Mouse (Mus musculus) adrenal gland, postnatal 25 days (tissue): Measurements from ENCODE around the gene Gm10282. TPM values are rescaled to one million over a fixed set of nuclear protein-coding genes. Genes with fewer than 3 reads are reported as not detected.

ENCODE experiments used
- DNase-seq: peaks from one replicate; pipeline ENCODE4 v3.0.0; 2021; ENCODE audit warnings: mixed read lengths
- total RNA-seq: library from RNA; stranded (reverse); gene quantifications from 2 replicates; pipeline ENCODE4 v1.2.3, GENCODE M21; 2021

Gene Gm10282
- total RNA-seq, 1 experiment from 2014 or later, result 19.3 TPM

DNA sequence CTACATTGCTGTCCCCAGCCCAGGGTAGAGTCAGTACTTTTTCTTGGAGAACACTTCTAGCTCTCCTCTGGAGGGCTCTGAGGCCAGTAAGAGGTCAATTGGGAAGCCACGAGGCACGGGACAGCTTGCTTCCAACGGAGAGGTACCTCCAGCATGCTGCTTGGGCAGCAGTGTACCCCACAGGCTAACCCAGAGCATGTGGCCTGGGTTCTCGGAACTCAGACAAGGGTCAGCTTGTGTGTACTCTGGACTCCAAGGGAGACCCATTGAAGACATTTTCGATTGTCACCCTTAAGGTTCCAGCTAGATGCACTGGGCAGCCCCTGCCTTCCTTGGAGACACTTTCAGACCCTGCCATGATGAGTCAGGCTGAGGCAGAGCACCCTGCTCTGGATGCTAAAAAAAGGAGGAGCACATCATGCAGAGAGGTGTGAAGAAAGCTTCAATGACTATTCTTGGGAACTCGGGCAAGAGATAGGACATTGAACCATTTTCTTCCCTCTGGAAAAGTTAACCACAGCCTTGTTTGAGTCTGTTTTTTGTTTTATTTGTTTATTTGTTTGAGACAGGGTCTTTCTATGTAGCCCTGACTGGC, 18.2 kb upstream of the Gm10282 start:
- DNase-seq, result no peak

DNA sequence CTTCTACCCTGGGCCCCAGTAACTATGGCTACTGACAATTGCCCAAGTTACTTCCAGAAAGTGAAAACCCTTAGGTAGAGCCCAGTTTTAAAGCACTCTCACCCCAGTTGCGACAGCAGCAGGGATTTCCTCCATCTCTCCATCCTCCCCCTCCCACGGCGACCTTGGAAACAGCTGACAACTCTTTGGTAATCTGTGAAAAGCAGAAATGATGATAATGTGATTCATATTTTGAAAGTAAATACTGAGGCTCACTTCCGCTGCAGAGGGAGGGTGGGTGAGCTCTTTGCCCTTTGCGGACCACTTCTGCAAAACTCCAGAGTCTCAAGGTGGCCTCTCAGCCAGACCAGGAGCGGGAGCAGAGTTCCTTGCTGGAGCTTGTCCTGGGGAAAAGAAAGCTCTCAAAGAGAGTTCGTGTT, 17.4 kb upstream of the Gm10282 start:
- peak; percentile 69 for DNase-seq

DNA sequence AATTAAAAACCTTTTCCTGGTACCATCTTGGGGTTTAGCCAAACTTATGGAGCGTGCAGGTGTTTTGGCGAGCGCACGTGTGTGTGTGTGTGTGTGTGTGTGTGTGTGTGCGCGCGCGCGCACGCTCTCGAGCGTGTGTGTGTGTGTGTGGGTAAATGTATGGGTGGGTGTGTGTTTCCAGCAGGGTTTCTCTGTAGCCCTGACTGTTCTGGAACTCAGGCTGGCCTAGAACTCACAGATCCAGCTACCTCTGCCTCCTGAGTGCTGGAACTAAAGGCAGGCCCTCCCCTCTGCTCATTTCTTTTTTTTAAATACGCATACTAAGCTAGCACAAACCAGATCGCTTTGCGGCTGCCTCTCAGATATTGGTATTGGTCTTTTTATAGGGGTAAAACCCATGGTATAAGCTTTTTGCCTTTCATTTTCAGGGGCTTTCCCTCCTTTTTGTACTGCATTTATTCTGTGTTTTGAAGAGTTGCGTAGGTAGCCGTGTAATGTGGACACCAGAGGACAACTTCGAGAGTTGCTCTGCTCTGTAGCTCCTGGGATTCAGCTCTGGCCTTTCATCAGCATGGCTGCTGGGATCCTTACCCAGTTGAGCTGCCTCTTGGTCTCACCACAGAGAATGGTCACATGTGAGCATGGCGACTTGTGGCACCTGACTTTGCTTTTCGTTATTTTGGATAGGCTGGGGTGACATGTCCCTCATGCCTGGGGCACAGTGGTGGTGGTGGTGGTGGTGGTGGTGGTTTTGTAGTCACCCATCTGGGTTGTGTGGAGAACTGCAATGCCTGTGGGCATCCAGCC, 16.8 kb upstream of the Gm10282 start:
- DNase-seq, result no peak

DNA sequence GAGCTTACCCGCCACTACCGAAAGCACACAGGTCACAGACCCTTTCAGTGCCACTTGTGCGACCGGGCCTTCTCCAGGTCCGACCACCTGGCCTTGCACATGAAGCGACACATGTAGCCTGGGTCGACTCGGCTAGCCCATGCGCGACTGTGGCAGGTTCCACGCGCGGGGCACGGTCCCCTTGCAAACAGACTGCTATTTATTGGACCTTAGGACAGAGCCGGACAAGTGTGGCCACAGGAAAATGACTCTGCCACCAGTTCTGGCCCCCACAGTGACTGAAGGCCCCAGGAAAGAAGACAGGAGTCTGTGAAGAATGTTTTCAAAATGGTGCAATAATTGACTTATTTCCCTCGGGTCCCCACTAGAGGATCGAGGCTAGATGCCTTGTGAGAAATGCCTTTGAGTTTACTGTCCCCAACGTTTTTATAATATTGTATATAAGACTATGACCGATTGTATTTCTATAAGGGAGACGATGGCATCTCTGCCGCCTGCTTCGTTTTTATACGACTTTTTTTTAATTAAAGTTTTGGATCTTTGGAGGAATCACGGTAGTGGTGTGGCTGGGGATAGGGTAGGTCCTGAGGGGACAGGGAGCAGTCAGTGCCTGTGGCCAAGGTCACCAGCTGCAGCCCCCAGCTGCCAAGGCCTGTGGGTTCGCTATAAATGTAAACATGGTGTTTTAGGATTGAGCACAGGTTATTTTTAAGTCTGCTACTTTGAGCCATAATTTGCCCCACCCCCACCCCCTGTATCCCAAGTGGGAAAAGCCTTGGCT, 15.9 kb upstream of the Gm10282 start:
- DNase-seq, result no peak

DNA sequence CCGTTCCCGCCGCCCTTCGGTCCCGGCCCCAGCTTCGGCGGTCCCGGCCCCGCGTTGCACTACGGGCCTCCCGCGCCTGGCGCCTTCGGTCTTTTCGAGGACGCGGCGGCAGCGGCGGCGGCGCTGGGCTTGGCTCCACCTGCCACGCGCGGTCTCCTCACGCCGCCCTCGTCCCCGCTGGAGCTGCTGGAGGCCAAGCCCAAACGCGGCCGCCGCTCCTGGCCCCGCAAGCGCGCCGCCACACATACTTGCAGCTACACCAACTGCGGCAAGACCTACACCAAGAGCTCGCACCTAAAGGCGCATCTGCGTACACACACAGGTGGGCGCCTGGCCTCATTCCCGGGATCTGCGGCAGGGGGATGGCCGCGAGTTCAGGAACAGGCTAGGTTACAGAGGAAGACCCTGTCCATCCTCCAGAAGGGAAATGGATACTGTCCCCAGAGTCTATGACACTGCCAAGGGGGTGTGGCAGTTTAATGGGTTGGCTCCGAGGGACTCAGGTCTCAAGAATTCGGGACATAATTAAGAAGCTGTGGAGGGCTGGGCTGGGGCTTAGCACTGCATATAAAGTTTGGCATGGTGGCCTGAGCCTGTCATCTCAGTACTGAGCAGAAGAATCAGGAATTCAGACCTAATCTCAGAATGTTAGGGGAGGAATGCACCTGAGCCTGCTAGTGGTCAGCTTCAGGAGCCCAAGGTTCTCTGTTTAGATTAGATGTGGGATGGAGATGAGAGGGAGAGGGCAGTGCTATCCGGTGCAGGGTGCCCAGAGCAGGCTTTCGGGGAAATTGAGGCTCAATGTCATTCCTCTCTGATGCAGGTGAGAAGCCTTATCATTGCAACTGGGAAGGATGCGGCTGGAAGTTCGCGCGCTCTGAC, 15.1 kb upstream of the Gm10282 start:
- DNase-seq, result peak; percentile 50

DNA sequence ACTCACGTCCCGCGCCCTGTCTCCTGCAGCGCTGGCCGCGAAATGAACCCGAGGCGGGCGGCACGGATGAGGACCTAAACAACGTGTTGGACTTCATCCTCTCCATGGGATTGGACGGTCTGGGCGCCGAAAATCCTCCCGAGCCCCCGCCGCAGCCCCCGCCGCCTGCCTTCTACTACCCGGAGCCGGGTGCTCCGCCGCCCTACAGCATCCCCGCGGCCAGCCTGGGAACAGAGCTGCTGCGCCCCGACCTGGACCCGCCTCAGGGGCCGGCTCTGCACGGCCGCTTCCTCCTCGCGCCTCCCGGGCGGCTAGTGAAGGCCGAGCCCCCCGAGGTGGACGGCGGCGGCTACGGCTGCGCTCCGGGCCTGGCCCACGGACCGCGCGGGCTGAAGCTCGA, 14.3 kb upstream of the Gm10282 start:
- DNase-seq, result peak; percentile 46

DNA sequence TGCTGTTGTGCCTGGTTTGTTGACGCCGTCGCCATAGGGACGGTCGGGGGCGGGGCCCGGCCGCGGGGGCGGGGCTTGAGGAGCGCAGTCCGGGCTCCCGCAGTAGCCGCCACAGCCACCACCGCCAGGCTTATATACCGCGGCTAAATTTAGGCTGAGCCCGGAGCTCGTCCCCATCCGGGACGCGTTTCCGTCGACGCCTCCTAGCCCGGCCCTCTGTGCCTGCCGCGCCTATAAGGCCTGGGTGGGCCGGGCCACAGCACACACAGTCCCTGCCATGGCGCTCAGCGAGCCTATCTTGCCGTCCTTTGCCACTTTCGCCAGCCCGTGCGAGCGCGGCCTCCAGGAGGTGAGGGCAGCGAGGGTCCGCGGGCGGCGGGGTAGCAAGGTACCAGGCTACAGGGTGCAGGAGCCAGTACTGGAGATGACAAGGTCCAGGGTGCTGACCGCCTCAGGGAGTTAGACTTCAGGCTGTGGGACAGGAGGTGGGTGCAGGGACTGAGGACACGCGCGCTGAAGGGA, 13.8 kb upstream of the Gm10282 start, which contains the start of gene Klf2:
Gene Klf2 (plus strand): TSS at position 233 of the 522 bp plus-strand sequence.
- DNase-seq, result peak; percentile 96

DNA sequence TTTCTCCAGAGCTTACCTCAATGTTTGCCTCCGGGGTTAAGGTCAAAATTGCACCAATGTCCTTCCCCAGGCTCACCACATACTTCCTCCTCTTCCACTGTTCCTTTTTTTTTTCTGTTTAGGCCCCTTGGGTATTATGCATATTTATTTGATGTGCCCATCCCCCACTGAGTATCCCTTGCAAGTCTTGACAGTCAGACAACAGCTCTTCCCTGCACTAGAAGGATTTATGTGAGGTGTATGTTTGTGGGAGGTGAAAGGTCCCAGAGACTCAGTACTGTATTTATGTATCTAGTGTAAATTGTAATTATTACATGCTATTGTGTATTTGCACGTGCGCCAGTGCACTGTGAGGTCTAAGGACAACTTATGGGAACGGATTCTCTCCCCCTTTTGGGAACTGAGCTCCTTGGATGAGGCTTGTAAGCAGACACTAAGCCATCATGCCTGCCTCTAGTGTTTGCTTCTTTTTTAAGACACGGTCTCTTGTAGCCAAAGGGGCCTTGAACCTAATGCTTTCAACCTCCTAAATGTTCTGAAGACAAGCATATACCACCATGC, 12.8 kb upstream of the Gm10282 start:
- DNase-seq, result no peak

DNA sequence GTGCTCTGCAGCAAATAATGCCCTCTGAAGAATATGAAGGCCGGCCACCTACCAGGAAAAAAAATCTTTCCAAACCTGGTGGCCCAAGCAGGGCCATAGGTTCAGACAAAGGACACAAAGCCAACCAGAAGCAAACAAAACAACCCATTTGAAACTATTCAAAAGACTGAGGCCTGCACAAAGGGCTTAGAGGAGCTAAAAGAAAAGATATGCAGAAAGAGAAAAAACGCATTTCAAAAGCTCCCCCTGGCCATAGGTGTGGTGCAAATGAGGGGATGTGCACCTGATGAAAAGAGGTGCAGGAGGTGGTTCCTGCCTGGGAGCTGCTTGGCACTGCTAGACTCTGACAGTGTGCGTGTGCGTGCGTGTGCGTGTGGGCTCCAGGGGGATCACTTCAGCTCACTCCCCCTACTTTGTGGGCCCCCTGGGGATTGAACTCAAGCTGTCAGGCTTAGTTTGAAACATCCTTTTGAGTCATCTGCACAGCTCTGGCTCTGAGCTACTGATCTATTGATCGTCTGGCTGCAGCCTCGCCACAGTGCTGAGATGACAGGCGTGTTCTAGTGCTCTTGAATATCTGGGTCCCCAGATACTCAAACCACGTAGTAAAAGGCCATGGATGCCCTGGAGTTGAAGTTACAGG, 11.1 kb upstream of the Gm10282 start:
- no peak for DNase-seq

DNA sequence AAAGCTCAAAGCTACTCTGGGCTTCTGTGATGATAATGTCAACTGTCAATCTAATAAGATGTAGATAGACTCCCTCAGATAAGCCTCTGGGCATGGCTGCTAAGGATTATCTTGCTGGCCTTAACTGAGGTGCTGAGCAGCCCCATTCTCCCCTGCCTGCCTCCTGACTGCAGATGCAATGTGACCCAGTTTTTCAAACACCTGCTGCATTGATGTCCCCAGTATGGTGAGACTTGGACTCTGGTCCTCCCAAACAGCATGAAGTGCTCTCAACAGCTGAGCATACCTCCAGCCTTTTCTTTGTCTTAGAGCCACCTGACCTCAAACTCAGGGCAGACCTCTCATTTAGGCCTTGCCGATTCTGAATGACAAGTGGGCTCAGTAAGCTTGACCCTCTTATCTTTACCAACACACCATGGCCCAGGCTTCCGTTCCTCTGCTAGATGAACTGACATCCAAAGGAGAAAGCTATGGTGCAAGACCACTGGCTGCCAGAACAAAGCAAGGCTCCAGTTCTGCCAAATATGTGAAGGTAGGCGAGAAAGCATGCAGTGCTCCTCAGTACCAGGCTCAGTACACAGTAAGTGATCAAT, 8.0 kb upstream of the Gm10282 start:
- DNase-seq, result no peak

DNA sequence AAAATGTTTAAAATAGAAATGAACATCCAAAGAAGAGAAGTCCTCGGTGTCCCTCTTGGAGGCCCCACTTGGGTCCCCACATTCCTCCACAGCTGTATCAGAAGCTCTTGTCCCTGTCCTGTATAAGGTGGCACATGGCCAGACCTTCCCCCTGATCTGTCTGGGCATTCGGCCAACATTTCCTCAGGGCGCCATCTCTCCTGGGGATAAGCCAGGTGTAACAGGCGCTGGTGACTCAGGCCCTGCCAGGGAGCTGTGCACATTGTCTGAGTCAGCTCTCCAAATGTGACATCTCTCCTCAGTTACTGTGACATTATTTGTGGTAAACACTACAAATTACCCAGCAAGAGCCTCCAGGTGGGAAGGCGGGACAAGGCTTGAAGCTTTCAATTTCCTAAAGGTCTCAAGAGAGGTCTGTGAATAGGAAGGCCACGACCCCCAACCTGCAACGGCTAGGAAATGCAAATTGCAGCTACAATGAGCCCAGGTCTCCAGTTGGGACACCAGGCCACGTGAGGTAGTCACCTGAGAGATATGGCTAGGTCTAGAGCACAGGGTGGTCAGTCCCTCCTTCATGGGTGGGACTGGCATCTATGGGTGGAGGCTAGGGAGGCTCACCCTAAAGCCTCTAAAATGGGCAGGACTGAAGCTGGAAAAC, 5.9 kb upstream of the Gm10282 start:
- DNase-seq, result peak; percentile 80

DNA sequence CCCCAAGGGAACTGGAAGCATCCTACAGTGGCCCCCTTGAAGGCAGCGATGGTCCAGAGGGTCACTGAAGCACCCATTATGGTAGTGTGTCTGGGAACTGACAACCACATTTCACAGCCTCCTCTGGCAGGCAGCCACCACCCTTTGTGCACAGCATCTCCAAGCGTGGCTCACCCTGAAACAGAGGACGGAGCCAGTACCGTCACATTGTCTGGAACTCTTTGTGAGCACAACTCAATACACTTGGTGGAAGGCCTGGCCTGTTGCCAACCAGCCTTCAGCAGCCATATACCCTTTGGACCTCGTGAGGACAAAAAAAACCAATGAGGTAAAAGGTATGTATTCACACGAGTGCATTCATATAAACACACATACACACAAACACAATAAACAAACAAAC, 3.2 kb upstream of the Gm10282 start:
- DNase-seq, result no peak

DNA sequence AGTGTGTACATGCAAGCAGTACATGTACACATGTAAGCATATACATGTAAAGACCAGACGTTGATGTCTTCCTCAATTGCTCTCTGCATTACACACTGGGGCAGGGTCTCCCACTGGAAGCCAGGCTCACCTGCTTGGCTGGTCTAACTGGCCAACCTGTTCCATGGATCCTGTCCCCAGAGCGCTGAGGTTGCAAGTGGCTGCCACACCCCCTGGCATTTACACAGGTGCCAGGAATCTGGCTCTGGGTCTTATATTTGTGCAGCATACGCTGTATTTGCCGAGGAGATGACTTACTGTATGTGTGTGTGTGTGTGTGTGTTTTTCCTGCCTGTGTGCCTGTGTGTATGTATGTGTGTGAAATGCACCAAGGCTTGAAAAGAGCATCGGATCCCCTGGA, 1.9 kb upstream of the Gm10282 start:
- DNase-seq, result no peak

DNA sequence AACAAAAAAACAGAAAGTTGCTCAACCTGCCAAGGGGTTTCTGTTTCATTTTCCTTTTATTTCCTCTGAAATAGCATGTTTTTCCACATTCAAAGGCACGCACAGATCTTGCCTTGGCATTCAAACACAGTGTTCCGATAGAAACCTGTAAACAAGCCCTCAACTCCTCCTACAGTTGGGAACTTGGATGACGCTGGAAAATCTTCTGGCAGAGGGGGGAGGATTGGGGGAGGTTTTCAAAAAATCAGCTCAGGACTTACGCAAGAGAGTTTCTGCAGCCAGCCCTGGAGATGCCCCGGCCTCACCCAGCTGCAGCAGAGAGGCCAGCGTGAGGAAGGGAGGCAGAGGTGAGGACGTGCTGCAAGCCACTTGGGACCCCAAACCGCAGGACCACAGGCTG, 1.4 kb downstream of the Gm10282 start:
- peak; percentile 58 for DNase-seq

DNA sequence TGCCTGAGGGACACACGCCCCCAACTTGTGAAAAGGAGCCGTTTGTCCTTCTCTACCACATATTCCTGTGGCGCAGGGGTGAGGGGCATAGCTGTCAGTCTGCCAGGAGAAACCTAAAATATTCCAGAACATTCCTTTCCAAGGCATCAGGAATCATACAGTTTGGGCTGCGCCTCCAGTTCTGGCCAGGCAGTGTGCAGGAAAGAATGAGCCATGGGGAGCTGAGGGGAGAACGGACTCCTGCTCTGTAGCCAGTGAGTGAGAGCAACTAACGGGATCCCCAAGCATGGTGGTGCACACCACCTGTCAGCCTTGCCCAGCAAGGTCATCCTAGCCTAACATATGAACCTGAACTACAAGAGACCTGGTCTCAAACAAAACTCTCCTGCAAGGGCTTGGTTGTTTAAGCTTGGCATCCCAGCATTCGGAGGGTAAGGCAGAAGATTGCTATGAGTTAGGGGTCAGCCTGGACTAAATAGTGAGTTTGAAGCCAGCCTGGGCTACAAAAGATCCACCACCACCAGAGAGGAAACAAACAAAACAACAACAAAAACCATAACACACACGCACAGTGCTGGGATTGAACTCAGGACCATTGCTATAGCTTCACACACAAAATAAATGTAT, 2.0 kb downstream of the Gm10282 start:
- no peak for DNase-seq

DNA sequence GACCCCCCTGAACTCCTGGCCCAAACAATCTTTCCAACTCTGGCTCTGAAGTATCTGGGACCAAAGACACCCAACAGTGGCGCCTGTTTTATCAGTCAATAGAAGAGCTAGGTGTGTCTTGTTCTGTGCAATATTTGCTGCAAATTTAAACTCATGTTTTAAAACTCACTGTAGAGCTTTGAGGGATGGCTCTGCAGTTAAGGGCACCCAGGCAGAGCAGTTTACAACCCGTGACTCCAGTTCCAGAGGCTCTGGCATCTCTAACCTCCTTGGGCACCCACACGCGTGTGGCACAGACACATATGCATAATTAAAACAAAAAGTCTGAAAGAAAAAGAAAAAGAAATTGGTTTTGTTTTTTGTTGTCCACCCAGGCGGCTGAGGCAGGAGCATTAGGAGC, 3.6 kb downstream of the Gm10282 start:
- DNase-seq, result no peak

DNA sequence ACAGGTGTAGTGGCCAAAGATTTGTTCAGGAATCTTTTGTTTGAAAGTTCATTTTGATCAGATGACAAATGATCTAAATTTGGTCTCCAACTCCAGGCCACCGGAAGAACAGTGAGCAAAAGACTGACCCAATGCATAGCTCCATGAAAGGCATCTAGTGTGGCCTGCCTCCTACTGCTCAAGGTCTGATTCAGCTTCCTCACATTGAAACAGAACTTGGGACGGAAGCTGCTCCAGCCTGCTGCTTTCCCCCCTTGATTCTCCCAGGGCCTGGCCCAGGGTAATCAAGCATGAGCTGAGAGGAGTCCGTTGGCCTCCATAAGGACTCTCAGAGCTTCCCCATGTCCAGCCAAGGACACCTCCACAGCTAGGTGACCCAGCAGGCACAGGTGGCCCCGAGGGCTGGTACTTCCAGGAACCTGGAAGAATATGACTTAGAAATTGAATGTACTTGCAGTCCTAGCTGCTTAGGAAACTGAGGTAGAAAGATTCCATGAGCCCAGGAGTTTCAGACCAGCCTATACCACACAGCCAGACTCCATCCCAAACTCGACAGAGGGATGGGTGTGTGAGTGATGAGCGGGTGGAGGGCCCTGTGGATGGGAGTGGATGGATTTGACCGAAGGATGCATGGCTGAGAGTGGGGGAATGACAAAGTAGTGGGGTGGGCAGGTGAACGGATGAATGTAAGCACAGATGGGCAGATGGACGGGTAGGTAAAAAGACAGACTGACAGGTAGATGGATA, 4.2 kb downstream of the Gm10282 start:
- no peak for DNase-seq

DNA sequence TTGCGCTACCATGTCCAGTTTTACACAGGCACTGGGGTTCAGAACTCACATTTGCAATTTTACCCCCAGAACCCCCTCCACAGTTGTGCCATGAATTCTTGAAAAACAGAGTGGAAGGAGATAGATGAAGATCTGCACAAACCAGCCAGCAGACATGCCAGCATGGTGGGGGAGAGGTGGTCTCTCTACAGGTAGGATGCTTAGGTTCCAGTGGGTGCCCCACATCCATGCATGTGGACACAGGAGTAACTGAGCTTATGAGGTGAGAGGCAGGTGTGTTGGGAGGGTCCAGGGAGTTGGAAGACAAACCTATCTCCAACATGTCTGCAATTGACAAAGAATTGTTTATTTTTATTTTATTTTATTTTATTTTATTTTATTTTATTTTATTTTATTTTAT, 6.1 kb downstream of the Gm10282 start:
- DNase-seq, result no peak

DNA sequence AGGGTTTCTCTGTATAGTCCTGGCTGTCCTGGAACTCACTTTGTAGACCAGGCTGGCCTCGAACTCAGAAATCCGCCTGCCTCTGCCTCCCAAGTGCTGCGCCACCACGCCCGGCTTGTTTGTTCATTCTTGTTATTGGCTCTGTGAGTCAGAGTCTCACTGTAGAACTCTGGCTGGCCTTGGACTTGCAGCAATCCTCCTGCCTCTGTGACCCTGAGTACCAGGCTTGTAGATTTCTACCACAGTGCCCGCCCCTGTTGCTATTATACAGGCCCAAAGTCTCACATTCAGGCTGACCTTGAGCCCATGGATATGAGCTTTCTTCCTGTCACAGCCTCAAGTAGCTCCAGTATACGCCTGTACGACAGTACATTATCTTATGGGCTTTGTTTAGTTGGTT, 8.5 kb downstream of the Gm10282 start:
- DNase-seq, result no peak
